Comparison of ENCODE assay signal across 8 mouse cellular contexts in the genomic region with DNA sequence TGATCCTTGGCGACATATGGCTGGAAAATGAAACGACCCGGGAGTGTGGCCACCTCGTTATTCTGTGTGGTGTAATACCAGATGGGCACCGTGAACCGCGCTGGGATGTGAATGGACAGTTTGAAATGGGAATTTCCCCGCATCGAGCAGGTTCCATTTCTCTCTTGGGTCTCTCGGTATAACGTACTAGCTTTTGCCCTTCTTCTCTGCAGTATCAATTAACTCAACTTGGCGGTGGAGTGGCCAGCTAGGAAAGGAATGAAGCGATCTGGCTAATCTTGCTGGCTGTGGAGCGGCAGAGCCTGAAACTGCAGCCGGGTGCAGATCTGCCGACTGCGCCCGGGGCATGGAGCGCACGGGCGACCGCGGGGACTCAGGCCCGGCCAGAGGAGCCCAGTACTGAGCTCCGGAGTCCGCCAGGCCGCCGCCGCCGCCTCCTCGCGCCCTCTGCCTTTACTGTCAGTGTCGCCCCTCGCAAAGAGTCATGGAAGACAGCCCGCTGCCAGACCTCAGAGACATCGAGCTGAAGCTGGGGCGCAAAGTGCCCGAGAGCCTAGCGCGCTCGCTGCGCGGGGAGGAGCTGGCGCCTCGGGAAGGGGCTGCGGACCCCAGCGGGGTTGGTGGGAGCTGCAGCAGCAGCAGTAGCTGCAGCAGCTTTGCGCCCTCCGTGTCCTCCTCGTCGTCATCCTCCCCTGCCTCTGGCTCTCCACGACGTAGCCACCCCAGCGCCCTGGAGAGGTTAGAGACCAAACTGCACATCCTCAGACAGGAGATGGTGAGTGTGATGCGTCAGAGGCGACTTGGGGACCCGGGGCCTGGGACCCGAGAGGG. TPM values are rescaled to one million over a fixed set of nuclear protein-coding genes. Genes with fewer than 3 reads are reported as not detected.
DNase-seq lines count a peak whose midpoint lies in the region; ATAC-seq and TF ChIP-seq lines count a peak whose summit lies in the region.

No protein-coding gene starts in this region.

- no peak for TF ChIP-seq CTCF in intestine, postnatal 0 days (IDR thresholded peaks at IDR 0.05; ENCODE audit: low read depth)
- TF ChIP-seq CTCF in midbrain, postnatal 0 days (IDR thresholded peaks at IDR 0.05): peak; percentile 25; the same call in 1 of the 2 replicates

- H3K9me3 ChIP-seq in intestine, postnatal 0 days (ENCODE audit: control insufficient read depth): no peaks in the 10 kb centered on the region
- no peaks in the 10 kb centered on the region for H3K9me3 ChIP-seq in limb, embryonic 11.5 days (ENCODE audit: control insufficient read depth, low read length)
- no peaks in the 10 kb centered on the region for H3K9me3 ChIP-seq in midbrain, postnatal 0 days (ENCODE audit: low read length)

- H3K9ac ChIP-seq in intestine, postnatal 0 days (ENCODE audit: low read depth, low read length): peak overlapping the region; percentile 85
- peak overlapping the region; percentile 60 for H3K9ac ChIP-seq in limb, embryonic 11.5 days (ENCODE audit: low read length)
- H3K9ac ChIP-seq in midbrain, postnatal 0 days (replicated peaks; ENCODE audit: low read length, poor library complexity, severe bottlenecking): peak overlapping the region; percentile 77

- peak overlapping the region; percentile 87 for H3K4me3 ChIP-seq in intestine, postnatal 0 days (ENCODE audit: low read depth, low read length)
- peak overlapping the region; percentile 60 for H3K4me3 ChIP-seq in limb, embryonic 11.5 days (ENCODE audit: low read depth, low read length)
- H3K4me3 ChIP-seq in midbrain, postnatal 0 days (ENCODE audit: low read depth, low read length): peak overlapping the region; percentile 64

- under 1% methylated on average over 58 of the region's 58 CpGs for WGBS in intestine, postnatal 0 days
- WGBS in limb, embryonic 11.5 days: under 1% methylated on average over 53 of the region's 58 CpGs
- whole genome bisulfite sequencing in midbrain, postnatal 0 days: under 1% methylated on average over 55 of the region's 58 CpGs

- peak; percentile 29 for ATAC-seq in intestine, postnatal 0 days
- peak; percentile 81 for ATAC-seq in limb, embryonic 11.5 days (ENCODE audit: insufficient number of reproducible peaks, low FRiP score, low TSS enrichment, low read depth)
- ATAC-seq in midbrain, postnatal 0 days (ENCODE audit: low FRiP score): peak; percentile 83

- H3K4me2 ChIP-seq in intestine, postnatal 0 days (replicated peaks; ENCODE audit: low read depth): peak overlapping the region; percentile 87
- peak overlapping the region; percentile 95 for H3K4me2 ChIP-seq in limb, embryonic 11.5 days (ENCODE audit: low read depth, severe bottlenecking)
- H3K4me2 ChIP-seq in midbrain, postnatal 0 days (ENCODE audit: low read depth, low read length, poor library complexity, severe bottlenecking): peak overlapping the region; percentile 62

- intact Hi-C loops in gastrocnemius, postnatal 36 days (cut with DNase I): no loop called here

- no peaks in the 10 kb centered on the region for H3K27me3 ChIP-seq in intestine, postnatal 0 days (replicated peaks; ENCODE audit: control insufficient read depth, insufficient read depth, low read length)
- H3K27me3 ChIP-seq in limb, embryonic 11.5 days (ENCODE audit: control insufficient read depth, insufficient read depth, low read length): no peaks in the 10 kb centered on the region
- H3K27me3 ChIP-seq in midbrain, postnatal 0 days (ENCODE audit: insufficient read depth, low read length): no peaks in the 10 kb centered on the region

- DNase-seq in left cerebral cortex, adult 18-20 months (ENCODE audit: low spot score in 2 of 2): peak; percentile 34 to 59
- no peak for DNase-seq in left cerebral cortex, adult 11 months (ENCODE audit: low spot score)
- peak; percentile 77 for DNase-seq in embryo, embryonic 11 days
- DNase-seq in gastrocnemius, postnatal 36 days: peak; percentile 7 to 47
- DNase-seq in limb, embryonic 11.5 days (ENCODE audit: low spot score): peak; percentile 72
- DNase-seq in midbrain, postnatal 0 days (ENCODE audit: low spot score): peak; percentile 70
- DNase-seq in testis, postnatal 10 days (ENCODE audit: low spot score): peak; percentile 47

- peak overlapping the region; percentile 97 for H3K27ac ChIP-seq in intestine, postnatal 0 days (ENCODE audit: low read depth, low read length)
- H3K27ac ChIP-seq in limb, embryonic 11.5 days (replicated peaks; ENCODE audit: low read depth, low read length): no peak overlapping the region
- peak overlapping the region; percentile 86 for H3K27ac ChIP-seq in midbrain, postnatal 0 days (ENCODE audit: low read depth, low read length)

- H3K4me1 ChIP-seq in intestine, postnatal 0 days (replicated peaks; ENCODE audit: control insufficient read depth, insufficient read depth, low read length): no peaks in the 10 kb centered on the region
- no peaks in the 10 kb centered on the region for H3K4me1 ChIP-seq in limb, embryonic 11.5 days (ENCODE audit: control insufficient read depth, insufficient read depth, low read length)
- H3K4me1 ChIP-seq in midbrain, postnatal 0 days (ENCODE audit: insufficient read depth, low read length): no peaks in the 10 kb centered on the region

- no peaks in the 10 kb centered on the region for H3K36me3 ChIP-seq in intestine, postnatal 0 days (ENCODE audit: control insufficient read depth, insufficient read depth)
- no peaks in the 10 kb centered on the region for H3K36me3 ChIP-seq in limb, embryonic 11.5 days (ENCODE audit: control insufficient read depth, insufficient read depth, low read length)
- no peaks in the 10 kb centered on the region for H3K36me3 ChIP-seq in midbrain, postnatal 0 days (ENCODE audit: insufficient read depth, low read length)

RNA-seq across cellular contexts. Expression of a gene that starts 0.6 kb away (rescaled TPM):
- 10 to 100 TPM in 1 of 2 experiments, 1 to 10 TPM in 1; 9.8 to 10.4 TPM for total RNA-seq in left cerebral cortex, adult 18-20 months (2021)
- total RNA-seq in gastrocnemius, postnatal 36 days (2021): 1 to 10 TPM; 1.1 to 1.3 TPM
- 21.9 and 23.1 TPM in 2 replicates for polyA plus RNA-seq in intestine, postnatal 0 days (2015; fragmentation: Nextera tagmentation; extraction: Ambion mirVana)
- polyA plus RNA-seq in limb, embryonic 11.5 days (2014; fragmentation: Nextera tagmentation; extraction: Ambion mirVana): 1.8 and 1.9 TPM in 2 replicates
- 12.7 and 14.5 TPM in 2 replicates for total RNA-seq in midbrain, postnatal 0 days (2014; rRNA removed)
- 8.1 and 8.9 TPM in 2 replicates for polyA plus RNA-seq in midbrain, postnatal 0 days (2015; fragmentation: Nextera tagmentation; extraction: Ambion mirVana)

Comparison
In these comparisons a context has a peak if more than half of its experiments do, and no peak if none do; other contexts are left out.
1. ATAC-seq: peak in every context shown above with its lines; median percentile 83 in midbrain, postnatal 0 days; 81 in limb, embryonic 11.5 days; 29 in intestine, postnatal 0 days.